Mouse (Mus musculus): ENCODE measurements around the gene Lce1a1. TPM values are rescaled to one million over a fixed set of nuclear protein-coding genes. Genes with fewer than 3 reads are reported as not detected.
"Not testable (repeated sequence)": the region's sequence is repeated elsewhere in the genome, so short reads cannot be mapped to it uniquely, and the experiment has no call there.

Lce1a1 gene
- not detected in 2 replicates for polyA plus RNA-seq (2016; fragmentation: Nextera tagmentation; extraction: Ambion mirVana)

DNA sequence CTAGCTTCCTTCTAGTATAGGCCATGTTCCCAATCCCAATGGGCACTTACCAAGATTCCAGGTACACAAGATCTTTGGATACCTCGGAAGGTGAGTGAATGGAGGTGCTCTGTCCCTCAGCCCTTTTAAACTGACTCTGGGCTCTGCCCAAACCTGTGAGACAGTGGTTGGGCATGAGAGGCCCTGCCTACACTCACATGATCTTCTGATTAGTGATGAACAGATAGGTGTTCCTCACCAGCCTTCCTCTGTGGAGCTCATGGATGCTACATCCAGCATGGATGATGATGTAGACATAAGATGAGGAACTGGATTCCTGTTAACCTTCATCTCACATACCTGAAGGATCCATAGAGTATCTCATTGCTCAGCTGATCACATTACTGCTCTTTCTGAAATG is at the start of gene Lce1a1:
TSS of gene Lce1a1 (minus strand) at position 101 of the 400 bp plus-strand sequence.
- no peak within 1 kb of the TSS for H3K9ac ChIP-seq
- ATAC-seq: no peak
- whole genome bisulfite sequencing (ENCODE audit: insufficient replicate concordance): 56% methylated on average over 1 of the region's 1 CpGs
- no peak within 1 kb of the TSS for H3K27ac ChIP-seq
- H3K4me2 ChIP-seq: no peak within 1 kb of the TSS
- no peaks in the 10 kb centered on the region for H3K4me1 ChIP-seq
- no peaks in the 10 kb centered on the region for H3K36me3 ChIP-seq
- no peaks in the 10 kb centered on the region for H3K9me3 ChIP-seq (replicated peaks)
- H3K4me3 ChIP-seq: no peak within 1 kb of the TSS
- H3K27me3 ChIP-seq (replicated peaks): no peaks in the 10 kb centered on the region

DNA sequence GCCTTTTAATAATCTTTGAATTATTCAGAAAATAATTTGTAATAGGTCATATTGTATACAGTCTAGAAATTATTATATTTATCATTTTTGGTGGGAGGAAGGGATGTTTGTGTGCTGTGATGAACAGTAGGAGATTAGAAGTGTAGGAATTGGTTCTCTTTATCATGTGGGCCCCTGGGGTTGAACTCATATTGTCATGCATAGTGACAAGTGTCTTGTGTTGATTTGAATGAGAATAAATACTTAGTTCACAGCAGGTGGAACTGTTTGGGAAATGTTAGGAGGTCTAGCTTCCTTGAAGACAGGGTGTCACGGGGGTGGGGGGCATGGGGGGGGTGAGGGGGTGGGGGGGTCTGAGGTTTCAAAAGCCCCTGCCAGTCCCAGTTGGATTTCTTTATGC is 46.5 kb upstream of the Lce1a1 start:
- 17% methylated on average over 1 of the region's 1 CpGs for WGBS (ENCODE audit: insufficient replicate concordance)
- no peak for ATAC-seq
- no peaks in the 10 kb centered on the region for H3K27me3 ChIP-seq (replicated peaks)
- no peak overlapping the region for H3K9ac ChIP-seq
- H3K9me3 ChIP-seq (replicated peaks): no peaks in the 10 kb centered on the region
- H3K4me1 ChIP-seq: no peaks in the 10 kb centered on the region
- no peak overlapping the region for H3K4me2 ChIP-seq
- no peak overlapping the region for H3K4me3 ChIP-seq
- no peaks in the 10 kb centered on the region for H3K36me3 ChIP-seq
- no peak overlapping the region for H3K27ac ChIP-seq

DNA sequence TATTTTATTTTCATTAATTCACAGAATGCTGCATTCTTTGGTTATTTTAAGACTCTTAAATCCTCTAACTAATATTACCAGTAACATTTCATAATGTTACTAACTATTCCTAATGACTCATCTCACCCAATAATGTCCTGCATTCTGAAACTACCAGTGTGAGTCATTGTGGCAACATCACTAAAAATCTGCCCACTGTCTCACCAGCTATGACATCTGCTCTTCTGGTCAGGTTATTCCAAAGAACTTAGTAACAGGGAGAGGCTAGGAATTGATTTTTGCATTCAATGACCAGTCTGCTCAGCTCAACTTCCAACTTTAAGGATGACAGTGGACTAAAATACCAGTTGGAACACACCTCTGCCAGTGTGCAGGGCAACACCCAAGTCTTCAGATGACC is 43.6 kb upstream of the Lce1a1 start:
- Histone ChIP-seq H3K4me1 (no peaks in the 10 kb centered on the region), H3K9ac (no peak overlapping the region), H3K4me2 (no peak overlapping the region), H3K27me3 (replicated peaks) (no peaks in the 10 kb centered on the region), H3K36me3 (no peaks in the 10 kb centered on the region), H3K4me3 (no peak overlapping the region), H3K27ac (no peak overlapping the region), H3K9me3 (replicated peaks) (no peaks in the 10 kb centered on the region)
- ATAC-seq: no peak

DNA sequence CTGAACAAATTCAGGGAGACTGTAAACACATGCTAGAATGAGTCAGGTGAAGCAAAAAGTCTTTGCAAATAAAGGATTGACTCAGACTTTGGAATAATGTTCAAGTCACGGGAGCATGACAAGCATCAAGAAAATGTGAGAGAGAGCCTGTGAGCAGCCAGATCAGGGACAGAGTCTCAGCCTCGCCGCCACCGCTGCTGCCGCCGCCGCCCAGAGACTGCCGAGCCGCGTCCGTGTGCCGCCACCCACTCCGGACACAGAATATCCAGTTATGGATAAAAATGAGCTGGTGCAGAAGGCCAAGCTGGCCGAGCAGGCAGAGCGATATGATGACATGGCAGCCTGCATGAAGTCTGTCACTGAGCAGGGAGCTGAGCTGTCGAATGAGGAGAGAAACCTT is 41.0 kb upstream of the Lce1a1 start:
- 60% methylated on average over 16 of the region's 16 CpGs for WGBS (ENCODE audit: insufficient replicate concordance)

DNA sequence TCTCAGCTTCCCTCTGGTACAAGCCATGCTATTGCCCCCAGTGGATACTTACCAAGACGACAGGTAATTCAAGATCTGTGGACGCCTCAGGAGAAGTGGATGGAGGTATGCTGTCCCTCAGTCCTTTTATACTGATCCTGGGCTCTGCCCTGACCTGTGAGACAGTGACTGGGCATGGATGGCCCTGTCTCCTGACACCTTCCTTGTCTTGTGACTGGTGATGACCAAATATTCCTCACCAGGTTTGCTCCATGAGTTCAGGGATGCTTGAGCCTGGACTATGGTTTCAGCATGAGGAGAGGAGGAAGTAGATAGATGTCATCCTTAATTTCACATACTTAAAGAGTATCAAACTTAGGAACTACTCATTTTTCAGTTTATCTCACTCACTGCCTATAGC is 39.0 kb upstream of the Lce1a1 start, which contains the start of gene Lce1d:
TSS of gene Lce1d (minus strand) at position 101 of the 400 bp plus-strand sequence.
- Histone ChIP-seq H3K4me3 (no peak within 1 kb of the TSS), H3K27me3 (replicated peaks) (no peaks in the 10 kb centered on the region), H3K36me3 (no peaks in the 10 kb centered on the region), H3K4me1 (no peaks in the 10 kb centered on the region), H3K27ac (no peak within 1 kb of the TSS), H3K4me2 (no peak within 1 kb of the TSS), H3K9me3 (replicated peaks) (no peaks in the 10 kb centered on the region), H3K9ac (no peak within 1 kb of the TSS)
- 42% methylated on average over 2 of the region's 2 CpGs for WGBS (ENCODE audit: insufficient replicate concordance)
- no peak for ATAC-seq

More for the DNA sequence above, 41.0 kb upstream of the Lce1a1 start:
- H3K27me3 ChIP-seq (replicated peaks); H3K9me3 ChIP-seq (replicated peaks); H3K4me3 ChIP-seq; H3K4me1 ChIP-seq; ATAC-seq; H3K4me2 ChIP-seq; H3K9ac ChIP-seq; H3K27ac ChIP-seq; H3K36me3 ChIP-seq: not testable (repeated sequence)

DNA sequence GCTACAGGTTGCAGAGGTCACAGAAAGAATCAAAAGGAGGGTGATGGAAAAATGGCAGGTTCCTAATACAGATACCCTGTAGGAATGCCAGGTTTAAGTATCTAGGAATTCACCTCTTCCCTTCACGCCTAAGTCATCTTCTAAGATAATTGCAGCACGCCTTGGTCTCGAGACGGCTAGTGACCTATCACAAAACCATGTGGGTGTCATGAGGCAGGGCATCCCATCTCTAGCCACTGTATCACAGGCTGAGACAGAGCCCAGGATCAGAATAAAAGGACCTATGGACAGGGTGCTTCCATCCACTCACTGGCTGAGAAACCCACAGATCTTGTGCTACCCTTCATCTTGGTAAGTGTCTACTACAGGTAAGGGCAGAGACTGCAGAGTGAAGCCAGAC is 30.8 kb upstream of the Lce1a1 start, which contains the start of gene Lce1c:
TSS of gene Lce1c (plus strand) at position 301 of the 400 bp plus-strand sequence.
- no peak for ATAC-seq
- Histone ChIP-seq H3K27ac (no peak within 1 kb of the TSS), H3K4me3 (no peak within 1 kb of the TSS), H3K9me3 (replicated peaks) (no peaks in the 10 kb centered on the region), H3K27me3 (replicated peaks) (no peaks in the 10 kb centered on the region), H3K36me3 (no peaks in the 10 kb centered on the region), H3K9ac (no peak within 1 kb of the TSS), H3K4me2 (no peak within 1 kb of the TSS), H3K4me1 (no peaks in the 10 kb centered on the region)
- 76% methylated on average over 4 of the region's 4 CpGs for WGBS (ENCODE audit: insufficient replicate concordance)

DNA sequence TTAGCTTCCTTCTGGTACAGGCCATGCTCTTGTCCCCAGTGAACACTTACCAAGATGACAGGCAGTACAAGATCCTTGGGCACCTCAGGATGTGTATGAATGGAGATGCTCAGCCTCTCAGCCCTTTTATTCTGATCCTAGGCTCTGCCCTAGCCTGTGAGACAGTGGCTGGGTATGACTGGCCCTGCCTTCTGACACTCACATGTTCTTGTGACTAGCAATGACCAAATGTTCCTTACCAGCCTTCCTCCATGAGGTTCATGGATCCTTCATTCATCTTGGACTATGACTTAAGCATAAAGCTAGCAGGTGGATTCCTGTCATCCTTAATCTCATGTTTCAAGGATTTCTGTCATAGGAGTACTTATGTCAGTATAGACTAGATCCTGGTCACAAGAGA is 22.1 kb upstream of the Lce1a1 start, which contains the start of gene Lce1a2:
TSS of gene Lce1a2 (minus strand) at position 101 of the 400 bp plus-strand sequence.
- Histone ChIP-seq H3K4me2 (no peak within 1 kb of the TSS), H3K9me3 (replicated peaks) (no peaks in the 10 kb centered on the region), H3K36me3 (no peaks in the 10 kb centered on the region), H3K4me1 (no peaks in the 10 kb centered on the region), H3K27me3 (replicated peaks) (no peaks in the 10 kb centered on the region), H3K9ac (no peak within 1 kb of the TSS), H3K27ac (no peak within 1 kb of the TSS), H3K4me3 (no peak within 1 kb of the TSS)
- no peak for ATAC-seq

DNA sequence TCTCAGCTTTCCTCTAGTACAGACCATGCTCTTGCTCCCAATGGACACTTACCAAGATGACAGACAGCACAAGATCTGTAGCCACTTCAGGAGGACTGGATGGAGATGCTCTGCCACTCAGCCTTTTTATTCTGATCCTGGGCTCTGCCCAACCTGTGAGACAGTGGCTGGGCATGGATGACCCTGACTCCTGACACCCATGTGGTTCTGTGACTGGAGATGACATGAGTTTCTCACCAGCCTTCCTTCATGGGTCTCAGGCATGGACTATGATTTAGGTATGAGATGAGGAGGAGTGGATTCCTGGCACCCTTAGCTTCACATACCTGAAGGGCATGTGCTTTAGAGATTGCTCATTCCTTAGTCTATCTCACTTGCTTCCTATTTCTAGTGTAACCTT is 8.7 kb upstream of the Lce1a1 start, which contains the start of gene Lce1b:
TSS of gene Lce1b (minus strand) at position 101 of the 400 bp plus-strand sequence.
- no peak for ATAC-seq
- Histone ChIP-seq H3K27ac (no peak within 1 kb of the TSS), H3K27me3 (replicated peaks) (no peaks in the 10 kb centered on the region), H3K9me3 (replicated peaks) (no peaks in the 10 kb centered on the region), H3K4me1 (no peaks in the 10 kb centered on the region), H3K9ac (no peak within 1 kb of the TSS), H3K36me3 (no peaks in the 10 kb centered on the region), H3K4me2 (no peak within 1 kb of the TSS), H3K4me3 (no peak within 1 kb of the TSS)

DNA sequence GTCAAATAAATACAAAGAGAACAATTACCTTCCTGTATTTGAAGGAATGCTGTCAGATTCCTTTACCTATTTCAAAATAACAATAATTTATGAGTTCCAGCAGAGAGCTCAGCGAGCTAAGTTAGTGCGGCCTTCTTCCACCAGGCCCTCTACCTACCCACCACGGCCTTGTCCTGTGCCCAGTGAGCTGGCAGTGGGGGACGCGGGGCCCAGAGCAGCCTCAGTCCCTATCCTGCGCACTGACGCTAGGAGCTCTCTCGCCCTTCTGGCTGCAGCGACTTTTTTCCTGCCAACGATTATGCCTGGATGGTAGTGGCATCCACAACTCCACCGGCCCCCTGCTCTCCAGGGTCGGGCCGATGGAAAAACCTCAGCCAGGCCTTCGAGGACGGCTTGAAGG is 8.3 kb downstream of the Lce1a1 start:
- no peaks in the 10 kb centered on the region for H3K27me3 ChIP-seq (replicated peaks)
- ATAC-seq: no peak
- no peak overlapping the region for H3K9ac ChIP-seq
- H3K4me3 ChIP-seq: no peak overlapping the region
- H3K4me1 ChIP-seq: no peaks in the 10 kb centered on the region
- no peak overlapping the region for H3K27ac ChIP-seq
- 82% methylated on average over 15 of the region's 15 CpGs for WGBS (ENCODE audit: insufficient replicate concordance)
- H3K4me2 ChIP-seq: no peak overlapping the region
- no peaks in the 10 kb centered on the region for H3K9me3 ChIP-seq (replicated peaks)
- H3K36me3 ChIP-seq: no peaks in the 10 kb centered on the region

DNA sequence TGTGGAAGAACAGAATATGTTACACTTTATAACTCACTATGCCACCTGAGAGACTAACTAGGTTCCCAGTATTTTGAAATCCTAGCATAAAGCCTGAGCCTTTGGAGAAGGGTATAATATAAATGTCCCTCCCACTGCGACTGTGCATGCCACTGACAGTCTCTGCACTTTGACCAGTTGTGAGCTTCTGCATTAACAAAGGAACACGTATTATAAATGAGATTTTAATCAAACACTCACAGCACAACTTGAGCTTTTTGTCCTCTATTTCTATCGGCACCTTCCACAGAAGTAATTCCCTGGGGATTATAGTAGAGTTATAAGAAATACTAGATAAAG is 9.5 kb downstream of the Lce1a1 start:
- 60% methylated on average over 3 of the region's 3 CpGs for WGBS (ENCODE audit: insufficient replicate concordance)

DNA sequence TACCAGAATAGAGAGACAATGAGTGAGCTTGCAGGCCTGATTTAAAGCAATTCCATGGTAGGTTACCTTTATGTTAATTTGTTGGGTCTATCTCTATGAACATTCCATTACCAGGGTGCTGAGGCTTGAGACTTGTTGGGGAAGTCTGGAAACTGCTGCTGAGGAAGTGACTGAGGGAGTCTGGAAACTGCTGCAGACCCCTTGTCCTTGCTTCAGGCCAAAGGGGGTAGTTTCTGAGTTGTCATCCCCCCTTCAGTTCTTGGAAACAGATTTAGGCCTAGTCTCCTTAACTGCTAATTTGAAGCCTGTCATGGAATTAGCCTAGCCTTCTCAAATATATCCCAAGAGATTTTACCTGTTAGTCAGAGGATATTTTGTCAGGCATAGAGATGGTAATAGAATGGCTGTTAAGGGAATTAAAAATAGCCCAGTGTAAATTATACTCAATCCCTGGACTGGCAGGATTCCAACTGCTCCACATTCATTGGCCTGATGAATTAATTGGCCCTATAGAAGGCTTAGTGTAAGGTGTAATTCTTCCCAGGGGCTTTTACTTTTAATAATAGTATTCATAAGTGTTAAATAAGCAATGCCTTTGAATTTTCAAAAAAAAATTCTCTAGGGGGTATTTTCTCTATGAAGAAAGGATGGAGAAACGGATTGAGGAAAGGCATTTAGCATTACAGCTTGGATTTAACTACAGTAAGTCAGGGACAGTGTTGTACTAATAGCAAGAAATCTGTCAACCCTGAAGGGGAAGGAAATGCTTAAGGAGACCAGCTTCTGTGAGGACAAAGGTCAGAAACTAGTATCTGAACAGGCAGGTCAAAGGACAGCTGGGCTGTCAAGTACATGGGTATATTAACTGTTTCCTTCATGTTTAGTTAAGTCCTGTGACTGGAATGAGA is 10.1 kb downstream of the Lce1a1 start:
- 33% methylated on average over 1 of the region's 1 CpGs for WGBS (ENCODE audit: insufficient replicate concordance)
- no peak overlapping the region for H3K27ac ChIP-seq
- no peaks in the 10 kb centered on the region for H3K9me3 ChIP-seq (replicated peaks)
- no peak for ATAC-seq
- H3K4me1 ChIP-seq: no peaks in the 10 kb centered on the region
- no peaks in the 10 kb centered on the region for H3K27me3 ChIP-seq (replicated peaks)
- no peaks in the 10 kb centered on the region for H3K36me3 ChIP-seq
- H3K4me2 ChIP-seq: no peak overlapping the region
- H3K9ac ChIP-seq: no peak overlapping the region
- no peak overlapping the region for H3K4me3 ChIP-seq

More for the DNA sequence above, 9.5 kb downstream of the Lce1a1 start:
- H3K36me3 ChIP-seq: no peaks in the 10 kb centered on the region
- no peaks in the 10 kb centered on the region for H3K4me1 ChIP-seq
- no peak overlapping the region for H3K4me3 ChIP-seq
- H3K9me3 ChIP-seq (replicated peaks): no peaks in the 10 kb centered on the region
- no peak overlapping the region for H3K4me2 ChIP-seq
- no peak overlapping the region for H3K9ac ChIP-seq
- ATAC-seq: no peak
- H3K27ac ChIP-seq: no peak overlapping the region
- no peaks in the 10 kb centered on the region for H3K27me3 ChIP-seq (replicated peaks)

DNA sequence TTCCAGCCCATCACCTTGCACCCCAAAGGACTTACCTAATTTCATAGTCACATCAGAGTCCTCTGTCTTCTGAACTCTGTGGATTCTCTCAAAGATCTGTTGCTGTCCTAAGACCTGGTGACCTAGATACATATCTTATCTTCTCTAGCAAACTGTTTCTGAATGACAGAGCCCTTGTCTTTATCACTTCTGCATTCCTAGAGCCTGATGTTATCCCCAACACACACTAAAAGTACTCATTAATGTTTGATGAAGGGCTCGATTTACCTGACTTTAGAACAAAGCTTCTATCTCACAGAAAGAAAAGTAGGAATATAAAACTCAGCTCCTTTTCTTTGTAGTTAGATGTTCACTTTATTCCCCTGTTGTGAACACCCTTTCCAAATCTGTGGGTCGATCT is 26.5 kb downstream of the Lce1a1 start, which contains the start of gene Lce6a:
TSS of gene Lce6a (minus strand) at position 101 of the 400 bp plus-strand sequence.
- Histone ChIP-seq H3K36me3 (no peaks in the 10 kb centered on the region), H3K9ac (no peak within 1 kb of the TSS), H3K4me1 (no peaks in the 10 kb centered on the region), H3K9me3 (replicated peaks) (no peaks in the 10 kb centered on the region), H3K4me2 (no peak within 1 kb of the TSS), H3K27me3 (replicated peaks) (no peaks in the 10 kb centered on the region), H3K27ac (no peak within 1 kb of the TSS), H3K4me3 (no peak within 1 kb of the TSS)
- no peak for ATAC-seq
- 49% methylated on average over 2 of the region's 2 CpGs for WGBS (ENCODE audit: insufficient replicate concordance)
